Mouse (Mus musculus) thymus, adult 2 months (tissue): ENCODE results near the gene Anapc13.

Experiments used
- CTCF ChIP-seq: fragments of 200-500 bp; IDR thresholded peaks from 2 replicates; pipeline ENCODE4 v1.5.1; 2012; ENCODE audit warnings: mild to moderate bottlenecking, control low read depth, low read length, moderate library complexity, borderline replicate concordance; ENCODE audit not compliant: control insufficient read depth, poor library complexity, insufficient read depth; ENCODE audit errors: extremely low read depth
- POLR2A ChIP-seq: fragments of 200-500 bp; IDR thresholded peaks from 2 replicates; pipeline ENCODE4 v1.6.1; 2012; ENCODE audit warnings: mild to moderate bottlenecking, low read length, control low read depth, moderate library complexity; ENCODE audit not compliant: control insufficient read depth, poor library complexity, insufficient read depth; ENCODE audit errors: extremely low read depth

DNA sequence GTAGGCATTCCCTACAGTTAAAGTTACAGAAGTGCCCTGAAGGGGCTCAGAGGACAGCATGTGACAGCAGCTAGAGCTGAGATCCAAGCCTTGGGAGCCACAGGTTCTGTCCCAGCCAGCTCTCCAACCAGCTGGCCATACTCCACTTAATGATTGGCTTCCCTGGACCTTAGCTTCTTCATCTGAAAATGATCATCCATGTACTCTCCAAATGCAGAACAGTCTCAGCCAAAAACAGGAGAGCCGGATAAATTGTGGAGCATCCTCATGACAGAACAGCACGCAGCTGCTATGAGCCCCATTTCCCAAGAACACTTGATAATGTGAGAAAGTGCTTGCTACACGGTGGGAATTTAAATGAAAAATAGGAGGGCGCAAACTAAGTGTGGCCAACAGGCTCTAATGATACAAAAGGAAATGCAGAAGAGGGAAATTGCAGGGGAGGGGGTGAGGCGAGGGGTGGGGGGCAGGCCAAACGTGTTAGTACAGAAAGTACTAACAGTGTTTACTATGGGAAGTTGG, 25.2 kb downstream of the Anapc13 start:
- TF ChIP-seq CTCF (no peak), POLR2A (no peak)
